27 mouse cellular contexts compared by ENCODE assay signal in genomic region chr17:74580738-74581137, GRCm38 (mm10). TPM values are rescaled to one million over a fixed set of nuclear protein-coding genes. Genes with fewer than 3 reads are reported as not detected.
DNase-seq lines count a peak whose midpoint lies in the region; ATAC-seq and TF ChIP-seq lines count a peak whose summit lies in the region.
"Had no signal": no experiment of that assay in that cellular context is flagged by ENCODE, and none has a peak within 500 bp of the region (broad histone marks: within the 10 kb centered on the region; RNA-seq: fewer than 3 reads in every experiment).

No protein-coding gene starts in this region.

- no peak overlapping the region for H3K27ac ChIP-seq in liver, adult 2 months (replicated peaks; ENCODE audit: insufficient read depth, low read depth, low read length)
- no peak overlapping the region for H3K27ac ChIP-seq in liver, embryonic 11.5 days (ENCODE audit: low read depth, low read length)
- H3K27ac ChIP-seq in lung, embryonic 16.5 days (ENCODE audit: low read length): no peak overlapping the region
- H3K27ac ChIP-seq: forebrain, embryonic 10.5 days; forebrain, embryonic 13.5 days; heart, embryonic 15.5 days; hindbrain, embryonic 10.5 days; hindbrain, embryonic 13.5 days had no signal

- WGBS in liver, adult 2 months: 20% methylated on average over 1 of the region's 1 CpGs
- 78% methylated on average over 1 of the region's 1 CpGs for WGBS in liver, embryonic 11.5 days
- 69% methylated on average over 1 of the region's 1 CpGs for WGBS in lung, embryonic 16.5 days
- WGBS in lung, adult 2 months: 57% methylated on average over 1 of the region's 1 CpGs

- ATAC-seq in liver, embryonic 11.5 days (replicated peaks; ENCODE audit: low FRiP score): no peak
- ATAC-seq in lung, embryonic 16.5 days (ENCODE audit: low read depth): peak; percentile 52; the same call in 1 of the 2 replicates
- ATAC-seq in cerebellum, adult (ENCODE audit: insufficient number of reproducible peaks, low FRiP score, low TSS enrichment): no peak
- ATAC-seq: forebrain, embryonic 13.5 days; forebrain, embryonic 16.5 days; hindbrain, embryonic 16.5 days had no signal

- TF ChIP-seq POLR2A in liver, adult 2 months (IDR thresholded peaks at IDR 0.05; ENCODE audit: extremely low read depth, insufficient read depth, low read length): no peak
- TF ChIP-seq POLR2A in lung, adult 2 months (IDR thresholded peaks at IDR 0.05; ENCODE audit: borderline replicate concordance, extremely low read depth, low read depth, low read length): no peak

- no peak overlapping the region for H3K4me2 ChIP-seq in liver, embryonic 11.5 days
- H3K4me2 ChIP-seq in lung, embryonic 16.5 days (ENCODE audit: low read depth, low read length): no peak overlapping the region
- H3K4me2 ChIP-seq: forebrain, embryonic 13.5 days; heart, embryonic 12.5 days; heart, embryonic 15.5 days; hindbrain, embryonic 13.5 days had no signal

- H3K9me3 ChIP-seq in liver, embryonic 11.5 days (ENCODE audit: control insufficient read depth, low read length): no peaks in the 10 kb centered on the region
- H3K9me3 ChIP-seq in lung, embryonic 16.5 days (ENCODE audit: control insufficient read depth, low read length): no peaks in the 10 kb centered on the region
- H3K9me3 ChIP-seq: forebrain, embryonic 10.5 days; forebrain, embryonic 13.5 days; G1E; heart, embryonic 12.5 days; heart, embryonic 15.5 days; hindbrain, embryonic 10.5 days; hindbrain, embryonic 13.5 days had no signal

- H3K27me3 ChIP-seq in liver, adult 2 months (ENCODE audit: control insufficient read depth, insufficient read depth, low read length): no peaks in the 10 kb centered on the region
- H3K27me3 ChIP-seq in liver, embryonic 11.5 days (replicated peaks; ENCODE audit: control insufficient read depth, insufficient read depth, low read length): no peaks in the 10 kb centered on the region
- H3K27me3 ChIP-seq in lung, embryonic 16.5 days (ENCODE audit: control insufficient read depth, insufficient read depth, low read depth, low read length): no peaks in the 10 kb centered on the region
- H3K27me3 ChIP-seq: CH12.LX; forebrain, embryonic 13.5 days; heart, embryonic 12.5 days; heart, embryonic 15.5 days; hindbrain, embryonic 13.5 days had no signal

- peak; percentile 45 for DNase-seq in liver, adult 2 months (ENCODE audit: extremely low read depth, low read depth, low spot score)
- no peak for DNase-seq in liver, embryonic 11.5 days (ENCODE audit: low spot score)
- DNase-seq in lung, adult 2 months: no peak
- peak; percentile 65 for DNase-seq in lung, postnatal 25 days (ENCODE audit: low spot score)
- DNase-seq in MN1 (ENCODE audit: low spot score): no peak
- DNase-seq: adrenal gland, adult 8-10 months; adrenal gland, postnatal 25 days; B cell, adult 2 months; cerebellum, adult 18-20 months; cerebellum, adult 9-10 months; cerebellum, postnatal 14 days; gastrocnemius, postnatal 14 days; heart, adult 18-20 months; heart, postnatal 10 days; heart, postnatal 36 days had no signal

- H3K4me3 ChIP-seq in liver, adult 2 months (ENCODE audit: insufficient read depth, low read depth, low read length): no peak overlapping the region
- H3K4me3 ChIP-seq in liver, embryonic 11.5 days (ENCODE audit: low read depth, low read length): no peak overlapping the region
- H3K4me3 ChIP-seq in lung, embryonic 16.5 days (ENCODE audit: low read length): no peak overlapping the region
- no peak overlapping the region for H3K4me3 ChIP-seq in lung, adult 2 months (replicated peaks; ENCODE audit: extremely low read depth, low read depth, low read length)
- H3K4me3 ChIP-seq: forebrain, embryonic 10.5 days; forebrain, embryonic 13.5 days; heart, embryonic 12.5 days; heart, embryonic 15.5 days; hindbrain, embryonic 10.5 days; hindbrain, embryonic 13.5 days had no signal

- H3K9ac ChIP-seq in liver, adult 2 months (ENCODE audit: low read depth, low read length): no peak overlapping the region
- no peak overlapping the region for H3K9ac ChIP-seq in liver, embryonic 11.5 days (ENCODE audit: low read depth, low read length)
- H3K9ac ChIP-seq in lung, embryonic 16.5 days (ENCODE audit: low read length): no peak overlapping the region
- H3K9ac ChIP-seq: forebrain, embryonic 13.5 days; heart, embryonic 12.5 days; heart, embryonic 15.5 days; hindbrain, embryonic 13.5 days had no signal

- no peaks in the 10 kb centered on the region; the same call in 1 of the 2 replicates for H3K4me1 ChIP-seq in liver, adult 2 months (ENCODE audit: control insufficient read depth, insufficient read depth, low read length)
- no peaks in the 10 kb centered on the region for H3K4me1 ChIP-seq in liver, embryonic 11.5 days (replicated peaks; ENCODE audit: control insufficient read depth, insufficient read depth, low read length)
- 0 out of 2 replicates have a peak, but pooled peaks cover 2% of the 10 kb centered on the region for H3K4me1 ChIP-seq in lung, embryonic 16.5 days (replicated peaks; ENCODE audit: control insufficient read depth, insufficient read depth, low read length)
- H3K4me1 ChIP-seq in lung, adult 2 months (ENCODE audit: control insufficient read depth, insufficient read depth, low read length): no peaks in the 10 kb centered on the region; the same call in 1 of the 2 replicates
- H3K4me1 ChIP-seq: forebrain, embryonic 10.5 days; forebrain, embryonic 13.5 days; heart, embryonic 15.5 days; hindbrain, embryonic 10.5 days; hindbrain, embryonic 13.5 days had no signal

- H3K79me2 ChIP-seq in liver, adult 2 months (ENCODE audit: control insufficient read depth, insufficient read depth, low read length): peaks cover 12% of the 10 kb centered on the region; the same call in 1 of the 2 replicates

- TF ChIP-seq CTCF in liver, adult 2 months (IDR thresholded peaks at IDR 0.05; ENCODE audit: low read depth, low read length): no peak
- TF ChIP-seq CTCF in lung, adult 2 months (IDR thresholded peaks at IDR 0.05; ENCODE audit: insufficient read depth, low read length): no peak

- H3K36me3 ChIP-seq in liver, adult 2 months (ENCODE audit: control insufficient read depth, insufficient read depth, low read length): peaks cover 26% of the 10 kb centered on the region
- H3K36me3 ChIP-seq in liver, embryonic 11.5 days (ENCODE audit: control insufficient read depth, insufficient read depth, low read length): peaks cover 9% of the 10 kb centered on the region; the same call in 1 of the 2 replicates
- H3K36me3 ChIP-seq in lung, embryonic 16.5 days (ENCODE audit: control insufficient read depth, insufficient read depth, low read length): peaks cover 24% of the 10 kb centered on the region

RNA-seq across cellular contexts. Expression of gene Birc6, which starts 52.6 kb away (rescaled TPM):
- 107 and 115 TPM in 2 replicates for total RNA-seq in liver, adult 2 months (2014; rRNA removed)
- 32.8 and 33.2 TPM in 2 replicates for polyA plus RNA-seq in liver, adult 2 months (2012; rRNA removed)
- 67.4 and 72.8 TPM in 2 replicates for polyA plus RNA-seq in liver, embryonic 11.5 days (2014; fragmentation: Nextera tagmentation; extraction: Ambion mirVana)
- 76.8 and 89.7 TPM in 2 replicates for polyA plus RNA-seq in lung, embryonic 16.5 days (2015; fragmentation: Nextera tagmentation; extraction: Ambion mirVana)
- 73.3 and 91.7 TPM in 2 replicates for polyA plus RNA-seq in lung, adult 2 months (2012; rRNA removed)

Comparison
In these comparisons a context has a peak if more than half of its experiments do, and no peak if none do; other contexts are left out.
1. DNase-seq: peak in liver, adult 2 months (single experiment) and lung, postnatal 25 days (single experiment); none in liver, embryonic 11.5 days (single experiment), lung, adult 2 months (single experiment) and MN1 (single experiment).